Mouse (Mus musculus) ES-Bruce4 (cell line): ENCODE results near the gene Crybb2. TPM values are rescaled to one million over a fixed set of nuclear protein-coding genes. Genes with fewer than 3 reads are reported as not detected.

Source experiments
- H3K27ac ChIP-seq: 2 replicates; pipeline ENCODE4 v1.5.1; 2012; ENCODE audit warnings: low read length, inconsistent platforms; ENCODE audit not compliant: insufficient read depth
- H3K27me3 ChIP-seq: 2 replicates; pipeline ENCODE4 v1.6.1; 2012; ENCODE audit warnings: mild to moderate bottlenecking, low read length, inconsistent platforms; ENCODE audit not compliant: control insufficient read depth, poor library complexity, insufficient read depth, severe bottlenecking
- H3K36me3 ChIP-seq: 2 replicates; pipeline ENCODE4 v1.6.1; 2012; ENCODE audit warnings: inconsistent platforms, mild to moderate bottlenecking, low read length, moderate library complexity; ENCODE audit not compliant: control insufficient read depth, poor library complexity, insufficient read depth, severe bottlenecking
- H3K4me1 ChIP-seq: one replicate; pipeline ENCODE4 v1.8.1; 2011; ENCODE audit warnings: low read length; ENCODE audit not compliant: control insufficient read depth, insufficient read depth
- H3K4me3 ChIP-seq: 2 replicates; pipeline ENCODE4 v1.5.1; 2011; ENCODE audit warnings: low read depth, mild to moderate bottlenecking, low read length
- H3K9ac ChIP-seq: 2 replicates; pipeline ENCODE4 v1.6.1; 2012; ENCODE audit warnings: low read depth, mild to moderate bottlenecking, inconsistent platforms; ENCODE audit not compliant: poor library complexity, severe bottlenecking
- H3K9me3 ChIP-seq: replicated peaks from 2 replicates; pipeline ENCODE4 v1.6.1; 2012; ENCODE audit warnings: mild to moderate bottlenecking, low read length, inconsistent platforms; ENCODE audit not compliant: control insufficient read depth, poor library complexity, insufficient read depth, severe bottlenecking
- CTCF ChIP-seq: IDR thresholded peaks from one replicate; pipeline ENCODE4 v1.8.1; 2011; ENCODE audit warnings: low read depth, low read length
- EP300 ChIP-seq: IDR thresholded peaks from 2 replicates; pipeline ENCODE4 v1.6.1; 2011; ENCODE audit warnings: low read depth, low read length; ENCODE audit not compliant: insufficient read depth
- POLR2A ChIP-seq: IDR thresholded peaks from one replicate; pipeline ENCODE4 v1.8.1; 2011; ENCODE audit warnings: low read length; ENCODE audit not compliant: insufficient read depth
- polyA plus RNA-seq: library from polyadenylated mRNA; stranded (reverse); fragments of >200 nt; gene quantifications from 2 replicates; pipeline ENCODE4 v1.2.4, GENCODE M21; 2011; ENCODE audit warnings: low read depth; ENCODE audit not compliant: missing spikeins, insufficient read depth, insufficient read length

Gene Crybb2
- polyA plus RNA-seq, 1 experiment, result not detected

GRCm38 (mm10) chr5:113106594-113106993 is 36.7 kb upstream of the Crybb2 start:
- no peak for TF ChIP-seq EP300
- TF ChIP-seq POLR2A, result no peak
- no peak for TF ChIP-seq CTCF
- peaks cover 5% of the 10 kb centered on the region for H3K4me1 ChIP-seq
- no peak overlapping the region for H3K27ac ChIP-seq
- no peak overlapping the region for H3K9ac ChIP-seq
- H3K27me3 ChIP-seq, result no peaks in the 10 kb centered on the region
- no peaks in the 10 kb centered on the region for H3K36me3 ChIP-seq
- H3K9me3 ChIP-seq, result no peaks in the 10 kb centered on the region
- no peak overlapping the region for H3K4me3 ChIP-seq

- no peaks in the 10 kb centered on the region for H3K4me1 ChIP-seq
- no peaks in the 10 kb centered on the region for H3K9me3 ChIP-seq
- TF ChIP-seq EP300, result no peak
- no peak for TF ChIP-seq CTCF
- TF ChIP-seq POLR2A, result no peak
- no peaks in the 10 kb centered on the region for H3K27me3 ChIP-seq
- H3K9ac ChIP-seq, result no peak overlapping the region
- no peak overlapping the region for H3K27ac ChIP-seq
- no peak overlapping the region for H3K4me3 ChIP-seq
- no peaks in the 10 kb centered on the region for H3K36me3 ChIP-seq
Measured at GRCm38 (mm10) chr5:113105481-113105880, 35.6 kb upstream of the Crybb2 start.

GRCm38 (mm10) chr5:113105035-113105434 is 35.1 kb upstream of the Crybb2 start:
- no peak overlapping the region for H3K27ac ChIP-seq
- no peaks in the 10 kb centered on the region for H3K9me3 ChIP-seq
- no peaks in the 10 kb centered on the region for H3K36me3 ChIP-seq
- no peaks in the 10 kb centered on the region for H3K27me3 ChIP-seq
- TF ChIP-seq EP300 (no peak), POLR2A (no peak), CTCF (no peak)
- no peak overlapping the region for H3K4me3 ChIP-seq
- no peaks in the 10 kb centered on the region for H3K4me1 ChIP-seq
- H3K9ac ChIP-seq, result no peak overlapping the region

GRCm38 (mm10) chr5:113102455-113102854 is 32.5 kb upstream of the Crybb2 start:
- no peaks in the 10 kb centered on the region for H3K36me3 ChIP-seq
- TF ChIP-seq CTCF, result no peak
- no peak for TF ChIP-seq EP300
- TF ChIP-seq POLR2A, result no peak
- H3K27me3 ChIP-seq, result no peaks in the 10 kb centered on the region
- H3K9ac ChIP-seq, result no peak overlapping the region
- H3K27ac ChIP-seq, result no peak overlapping the region
- H3K4me1 ChIP-seq, result no peaks in the 10 kb centered on the region
- H3K4me3 ChIP-seq, result no peak overlapping the region
- H3K9me3 ChIP-seq, result no peaks in the 10 kb centered on the region

- Histone ChIP-seq H3K4me3 (no peak overlapping the region), H3K9me3 (no peaks in the 10 kb centered on the region), H3K27ac (no peak overlapping the region), H3K9ac (no peak overlapping the region), H3K4me1 (no peaks in the 10 kb centered on the region), H3K36me3 (no peaks in the 10 kb centered on the region), H3K27me3 (no peaks in the 10 kb centered on the region)
- TF ChIP-seq CTCF, result no peak
- TF ChIP-seq POLR2A, result no peak
- TF ChIP-seq EP300, result no peak
Measured at GRCm38 (mm10) chr5:113101457-113101856, 31.5 kb upstream of the Crybb2 start.

GRCm38 (mm10) chr5:113100422-113100821 is 30.5 kb upstream of the Crybb2 start:
- no peak for TF ChIP-seq EP300
- TF ChIP-seq POLR2A, result no peak
- TF ChIP-seq CTCF, result no peak
- no peak overlapping the region for H3K9ac ChIP-seq

More at GRCm38 (mm10) chr5:113100422-113100821, 30.5 kb upstream of the Crybb2 start:
- Histone ChIP-seq H3K4me3 (no peak overlapping the region), H3K36me3 (no peaks in the 10 kb centered on the region), H3K9me3 (no peaks in the 10 kb centered on the region), H3K27me3 (no peaks in the 10 kb centered on the region), H3K27ac (no peak overlapping the region), H3K4me1 (no peaks in the 10 kb centered on the region)
